Mouse (Mus musculus): ENCODE data around the gene Tnks1bp1.

The Tnks1bp1 gene

GRCm38 (mm10) chr2:85091325-85091724 is 43.5 kb downstream of the Tnks1bp1 start:
- DNase-seq (ENCODE audit: low spot score): no peak

GRCm38 (mm10) chr2:85093376-85093775 is 45.6 kb downstream of the Tnks1bp1 start:
- no peak for DNase-seq (ENCODE audit: low spot score)

- DNase-seq (ENCODE audit: low spot score): peak; percentile 25
Observed at GRCm38 (mm10) chr2:85095906-85096305, 48.1 kb downstream of the Tnks1bp1 start.

- no peak for DNase-seq (ENCODE audit: low spot score)
Observed at GRCm38 (mm10) chr2:85098014-85098413, 50.2 kb downstream of the Tnks1bp1 start.

GRCm38 (mm10) chr2:85098824-85099511 is 51.1 kb downstream of the Tnks1bp1 start:
- DNase-seq (ENCODE audit: low spot score): no peak

GRCm38 (mm10) chr2:85103201-85103600 is 55.4 kb downstream of the Tnks1bp1 start:
- DNase-seq (ENCODE audit: low spot score): no peak

- DNase-seq (ENCODE audit: low spot score): no peak
Observed at GRCm38 (mm10) chr2:85105426-85106013, 57.7 kb downstream of the Tnks1bp1 start.

GRCm38 (mm10) chr2:85106068-85106790 is 58.4 kb downstream of the Tnks1bp1 start:
- DNase-seq (ENCODE audit: low spot score): no peak

GRCm38 (mm10) chr2:85106941-85107340 is 59.1 kb downstream of the Tnks1bp1 start:
- no peak for DNase-seq (ENCODE audit: low spot score)

- no peak for DNase-seq (ENCODE audit: low spot score)
Observed at GRCm38 (mm10) chr2:85110288-85110875, 62.6 kb downstream of the Tnks1bp1 start.

All from retina, embryonic 14.5 days (tissue).